Mouse (Mus musculus): ENCODE results near the gene G6pc2.

DNA sequence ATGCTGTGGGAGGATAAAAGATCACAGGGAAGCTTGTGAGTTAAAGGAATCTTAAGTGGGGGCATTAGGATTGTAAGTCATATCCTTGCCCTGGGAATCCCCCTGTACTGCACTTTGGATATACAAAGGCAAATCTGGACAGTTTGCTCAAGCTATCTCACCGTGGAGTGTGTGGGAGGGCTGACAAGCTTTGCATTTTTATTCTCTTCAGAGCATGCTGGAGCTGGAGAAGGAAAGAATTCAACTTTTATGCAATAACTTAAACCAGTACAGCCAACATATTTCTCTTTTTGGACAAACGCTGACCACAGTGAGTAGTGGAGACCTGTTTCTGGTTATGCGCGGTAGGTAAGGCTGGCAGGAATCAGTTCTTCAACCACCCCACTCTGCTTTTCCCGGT lies 35.6 kb upstream of the G6pc2 start:
- TF ChIP-seq CTCF (IDR thresholded peaks at IDR 0.05; ENCODE audit: control insufficient read depth, insufficient read depth, insufficient replicate concordance, low read depth, low read length) (no peak), POLR2A (IDR thresholded peaks at IDR 0.05; ENCODE audit: control insufficient read depth, low read depth, low read length) (no peak)

Measured in testis, adult 2 months (tissue).